Mouse (Mus musculus) embryo, embryonic 11 days (tissue): ENCODE data around the gene Ganab.
"Not testable (repeated sequence)": the region's sequence is repeated elsewhere in the genome, so short reads cannot be mapped to it uniquely, and the experiment has no call there.

Source experiments
- DNase-seq: peaks from one replicate; pipeline ENCODE4 v3.0.0-alpha.2; 2015

Ganab gene

DNA sequence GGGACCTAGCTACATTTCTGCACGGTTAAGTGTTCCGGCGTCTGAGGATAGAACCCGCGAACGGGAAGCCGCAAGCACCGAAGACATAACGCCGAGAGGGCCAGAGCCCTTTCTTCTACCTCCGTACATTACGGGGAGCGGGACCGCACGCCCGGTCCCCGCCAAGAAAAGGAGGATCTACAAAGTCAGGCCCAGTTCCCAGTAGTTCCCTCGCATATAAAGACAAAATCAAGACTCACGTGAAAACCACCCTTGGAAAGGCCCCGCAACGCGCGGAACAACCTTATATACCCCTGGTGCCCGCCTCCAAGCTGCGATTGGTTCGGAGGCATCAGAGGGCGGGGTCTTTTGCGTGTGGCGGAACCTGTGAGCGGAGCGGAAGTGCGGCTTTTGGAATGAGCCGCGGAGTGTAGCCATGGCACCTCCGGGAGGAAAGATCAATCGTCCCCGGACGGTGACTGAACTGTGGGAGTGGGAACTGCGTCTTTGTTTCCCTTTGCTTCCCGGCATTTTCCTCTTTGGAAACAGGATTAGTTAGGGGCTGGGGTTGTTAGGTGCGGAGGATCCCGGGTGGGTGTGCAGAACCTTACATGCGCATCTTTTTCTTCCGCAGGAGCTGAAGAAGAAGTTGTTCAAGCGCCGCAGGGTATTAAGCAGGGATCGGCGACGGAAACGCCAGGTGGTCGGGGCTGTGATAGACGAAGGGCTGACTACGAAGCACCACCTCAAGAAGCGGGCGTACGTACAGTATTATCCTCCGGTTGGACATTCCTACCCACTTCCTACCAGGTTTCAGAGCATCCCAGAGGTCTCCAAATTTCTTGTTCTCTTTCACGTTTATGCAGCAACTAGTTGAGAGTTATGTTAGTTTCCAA is 9.1 kb upstream of the Ganab start, which contains the start of the genes 1810009A15Rik and Gm49416:
Gene 1810009A15Rik (plus strand): TSS at position 343 of the 875 bp plus-strand sequence.
Gene Gm49416 (plus strand): TSS at position 416 of the 875 bp plus-strand sequence.
- peak; percentile 99 for DNase-seq

DNA sequence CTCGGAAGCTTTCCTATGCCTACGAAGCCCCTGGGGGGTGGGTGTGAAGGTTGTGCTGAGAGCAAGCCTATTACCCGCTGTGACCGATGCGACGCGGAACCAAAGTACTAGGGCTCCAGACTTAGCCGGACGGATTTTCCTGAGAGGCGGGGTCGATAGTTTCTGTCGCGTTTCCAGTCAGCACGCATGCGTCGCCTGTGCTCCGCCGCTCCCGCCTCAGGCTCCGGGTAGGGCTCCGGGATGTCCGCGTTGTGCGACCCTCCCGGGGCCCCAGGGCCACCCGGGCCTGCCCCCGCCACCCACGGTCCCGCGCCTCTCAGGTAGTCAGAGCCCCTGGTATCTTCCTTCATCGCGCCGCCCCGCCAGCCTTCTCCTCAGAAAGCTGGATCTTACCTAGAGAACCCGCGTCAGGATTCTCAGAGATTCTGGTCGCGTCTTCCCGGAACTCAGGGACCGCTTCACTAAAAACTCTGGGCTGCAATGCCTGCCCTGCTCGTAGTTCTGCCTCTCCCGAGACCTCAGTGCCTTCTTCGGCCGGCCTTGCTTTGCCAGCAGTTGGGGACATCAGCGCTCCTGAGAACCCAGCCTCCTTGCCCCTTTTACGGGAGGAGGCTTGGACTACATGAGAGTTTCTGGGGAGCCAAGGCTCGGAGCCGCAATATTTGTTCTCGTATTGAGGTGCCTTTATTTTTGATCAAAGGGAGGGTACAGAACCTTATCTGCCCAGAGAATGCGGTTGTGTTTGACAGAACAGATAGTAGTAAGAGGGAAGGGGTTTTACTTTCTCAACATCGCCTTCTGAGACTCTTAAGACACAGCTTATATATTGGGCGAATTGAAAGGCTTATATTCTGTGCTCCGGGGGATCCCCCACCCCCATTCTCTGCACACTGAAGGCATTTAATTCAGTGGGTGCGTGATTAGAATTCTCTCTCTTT is 4.8 kb upstream of the Ganab start, which contains the start of gene Ints5:
Gene Ints5 (plus strand): TSS at position 177 of the 938 bp plus-strand sequence.
- DNase-seq, result peak; percentile 93

DNA sequence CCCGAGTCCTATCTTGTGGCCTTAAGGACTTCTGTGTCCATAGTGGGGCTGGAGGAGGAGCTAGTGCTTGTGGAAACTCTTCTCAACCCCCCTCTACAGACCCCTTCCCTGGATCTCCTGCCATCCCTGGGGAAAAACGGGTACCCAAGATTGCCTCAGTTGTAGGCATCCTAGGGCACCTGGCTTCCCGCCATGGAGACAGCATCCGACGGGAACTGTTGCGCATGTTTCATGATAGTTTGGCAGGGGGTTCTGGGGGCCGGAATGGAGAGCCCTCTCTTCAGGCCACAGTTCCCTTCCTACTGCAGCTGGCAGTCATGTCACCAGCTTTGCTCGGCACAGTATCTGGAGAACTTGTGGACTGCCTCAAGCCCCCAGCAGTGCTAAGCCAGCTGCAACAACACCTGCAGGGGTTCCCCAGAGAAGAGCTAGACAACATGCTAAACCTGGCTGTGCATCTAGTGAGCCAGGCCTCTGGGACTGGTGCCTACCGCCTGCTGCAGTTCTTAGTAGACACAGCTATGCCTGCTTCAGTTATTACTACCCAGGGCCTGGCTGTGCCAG is 2.4 kb upstream of the Ganab start:
- no peak for DNase-seq

DNA sequence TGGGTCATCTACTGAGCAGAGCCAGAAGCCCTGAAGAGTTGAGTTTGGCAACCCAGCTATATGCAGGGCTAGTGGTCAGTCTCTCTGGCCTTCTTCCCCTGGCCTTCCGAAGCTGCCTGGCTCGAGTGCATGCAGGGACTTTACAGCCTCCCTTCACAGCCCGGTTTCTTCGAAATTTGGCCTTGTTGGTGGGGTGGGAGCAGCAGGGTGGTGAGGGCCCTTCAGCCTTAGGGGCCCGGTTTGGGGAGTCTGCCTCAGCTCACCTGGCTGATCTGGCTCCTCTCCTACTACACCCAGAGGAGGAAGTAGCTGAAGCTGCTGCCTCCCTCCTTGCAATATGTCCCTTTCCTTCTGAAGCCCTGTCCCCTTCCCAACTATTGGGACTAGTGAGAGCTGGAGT is 1.6 kb upstream of the Ganab start:
- not testable (repeated sequence) for DNase-seq

DNA sequence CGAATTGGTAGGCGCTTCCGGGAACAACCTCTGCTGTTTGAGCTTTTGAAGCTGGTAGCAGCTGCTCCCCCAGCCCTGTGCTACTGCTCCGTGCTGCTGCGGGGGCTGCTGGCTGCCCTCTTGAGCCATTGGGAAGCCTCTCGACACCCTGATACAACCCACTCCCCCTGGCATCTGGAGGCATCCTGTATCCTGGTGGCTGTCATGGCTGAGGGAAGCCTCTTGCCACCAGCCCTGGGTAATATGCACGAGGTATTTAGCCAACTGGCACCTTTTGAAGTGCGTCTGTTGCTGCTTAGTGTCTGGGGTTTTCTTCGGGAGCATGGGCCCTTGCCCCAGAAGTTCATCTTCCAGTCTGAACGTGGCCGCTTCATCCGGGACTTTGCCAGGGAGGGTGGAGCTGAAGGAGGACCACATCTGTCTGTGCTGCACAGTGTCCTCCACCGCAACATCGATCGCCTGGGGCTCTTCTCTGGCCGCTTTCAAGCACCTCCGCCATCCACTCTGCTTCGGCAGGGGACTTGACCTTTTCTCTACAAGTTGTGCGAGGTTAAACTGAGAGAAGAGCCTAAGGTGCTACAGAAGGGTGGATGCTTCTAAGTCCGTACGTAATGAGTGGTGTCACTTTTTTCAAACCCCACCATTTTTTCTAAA is 533 bp upstream of the Ganab start:
- DNase-seq, result peak; percentile 44

DNA sequence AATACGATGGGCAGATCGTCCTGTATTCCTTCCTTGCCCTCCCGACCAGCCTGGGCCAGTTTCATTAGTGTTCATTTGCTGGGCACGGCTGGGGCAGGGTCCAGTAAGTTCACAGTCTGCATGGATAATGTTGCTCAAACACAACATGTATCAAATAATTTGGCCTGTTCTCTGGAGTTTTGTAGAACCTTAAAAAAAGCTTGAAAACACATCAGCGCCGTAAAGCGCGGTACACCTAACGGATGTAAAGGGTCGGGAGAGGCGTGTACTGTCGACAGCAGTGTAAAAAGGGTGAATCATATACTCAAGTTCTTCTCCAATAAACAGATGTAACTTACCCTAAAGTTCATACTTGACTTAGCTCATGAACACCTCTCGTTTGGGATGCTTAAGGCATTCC is 705 bp downstream of the Ganab start:
- no peak for DNase-seq

DNA sequence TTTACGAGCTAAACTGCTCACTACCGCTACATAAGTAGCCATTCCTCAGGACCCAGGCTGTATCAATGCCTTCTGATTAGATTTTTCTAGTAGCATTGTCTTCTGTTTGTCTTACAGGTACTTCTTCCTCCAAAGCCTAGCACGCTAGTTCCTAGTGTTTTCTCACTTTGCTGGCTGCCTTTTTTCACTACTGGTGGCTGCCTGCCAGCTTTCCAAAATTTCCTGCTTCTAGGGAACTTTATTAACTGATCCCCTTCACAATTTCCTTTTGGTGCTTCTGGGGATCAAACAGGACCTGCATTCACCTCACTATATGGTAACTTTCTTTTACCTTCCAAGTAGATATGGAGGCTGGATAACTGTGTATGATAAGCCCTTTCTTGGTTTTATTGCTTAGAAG is 1.2 kb downstream of the Ganab start:
- DNase-seq, result no peak

DNA sequence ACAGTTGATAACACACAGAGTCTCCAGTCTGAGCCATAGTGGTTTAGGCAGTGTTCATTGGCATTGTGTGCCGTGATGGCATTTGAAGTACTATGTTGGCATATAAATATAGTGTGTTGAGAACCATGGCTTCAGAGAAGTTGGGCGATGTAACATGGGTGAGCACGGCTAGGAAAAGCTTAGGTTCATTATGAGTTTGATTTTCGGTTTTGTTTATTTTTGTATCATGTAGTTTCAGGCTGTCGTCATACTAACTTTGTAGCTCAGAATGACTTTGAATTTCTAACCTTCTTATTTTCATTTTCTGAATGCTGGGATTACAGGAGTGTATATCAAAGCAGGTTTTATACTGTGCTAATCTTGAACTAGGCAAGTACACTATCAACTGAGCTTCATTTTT is 5.5 kb downstream of the Ganab start:
- DNase-seq, result no peak

DNA sequence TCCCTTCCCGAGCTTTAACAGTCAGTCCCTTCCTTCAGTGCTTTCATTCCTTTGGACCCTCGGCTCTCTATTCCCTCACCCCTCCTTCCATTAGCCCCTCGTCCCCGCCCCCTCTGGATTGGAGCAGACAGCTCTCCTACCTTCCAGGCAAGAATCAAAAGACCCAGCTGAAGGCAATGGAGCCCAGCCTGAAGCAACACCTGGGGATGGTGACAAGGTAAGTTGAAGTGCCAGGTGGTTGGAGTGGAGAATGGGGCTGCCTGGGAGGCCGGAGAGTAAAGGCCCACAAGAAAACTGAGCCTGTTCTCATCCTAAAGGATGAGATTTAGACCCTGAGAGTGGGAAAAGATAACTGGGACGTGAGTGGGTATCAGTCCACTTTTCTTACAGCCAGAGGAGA is 10.7 kb downstream of the Ganab start:
- DNase-seq, result no peak

DNA sequence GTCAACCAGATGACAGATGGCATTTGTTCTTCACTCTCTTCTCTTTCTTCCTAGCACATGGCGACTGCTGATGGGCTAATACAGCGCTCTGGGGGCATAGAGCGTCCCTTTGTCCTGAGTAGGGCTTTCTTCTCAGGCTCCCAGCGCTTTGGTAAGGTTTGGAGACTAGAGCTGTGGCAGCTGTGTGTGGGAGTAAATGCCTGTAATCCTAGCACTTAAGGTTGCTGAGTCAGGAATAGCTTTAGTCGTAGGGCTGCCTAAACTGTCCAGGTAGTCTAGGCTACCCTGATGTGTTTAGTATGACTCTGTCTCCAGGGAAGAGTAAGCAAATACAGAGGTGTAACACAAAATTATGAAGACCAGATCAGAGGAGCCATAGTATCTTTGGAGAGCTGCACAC is 13.9 kb downstream of the Ganab start:
- DNase-seq, result no peak

DNA sequence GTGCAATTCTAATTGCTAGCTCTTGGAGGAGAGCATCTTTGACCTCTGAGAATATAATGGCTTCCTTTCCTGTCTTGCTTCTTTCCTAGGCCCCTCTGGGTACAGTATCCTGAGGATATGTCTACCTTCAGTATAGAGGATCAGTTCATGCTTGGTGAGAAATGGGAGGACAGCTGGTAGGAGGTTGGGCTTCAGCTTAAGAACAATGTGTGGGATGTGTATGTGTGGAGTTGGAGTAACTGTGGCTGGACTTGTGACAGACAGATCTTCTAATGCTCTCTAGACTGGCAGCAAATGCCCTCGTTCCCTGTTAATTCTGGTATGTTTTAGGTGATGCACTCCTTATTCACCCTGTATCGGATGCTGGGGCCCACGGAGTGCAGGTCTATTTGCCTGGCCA is 16.3 kb downstream of the Ganab start:
- no peak for DNase-seq

DNA sequence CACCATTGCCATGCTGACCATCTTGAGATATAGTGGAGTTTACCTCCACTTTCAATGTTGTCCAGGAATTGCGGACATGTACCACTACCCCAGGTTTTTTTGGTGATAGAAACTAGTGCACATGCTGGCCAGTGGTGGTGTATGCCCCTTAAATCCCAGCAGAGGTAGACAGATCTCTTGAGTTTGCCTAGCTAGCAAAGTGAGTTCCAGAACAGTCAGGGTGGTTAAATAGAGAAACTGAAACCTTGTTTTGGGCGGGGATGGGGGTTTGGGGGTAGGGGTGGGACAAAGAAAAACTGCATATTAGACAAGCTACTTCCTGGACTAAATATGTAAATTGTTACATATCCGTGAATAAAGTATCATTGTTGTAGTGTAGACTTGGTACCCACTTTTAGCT is 21.1 kb downstream of the Ganab start:
- no peak for DNase-seq

DNA sequence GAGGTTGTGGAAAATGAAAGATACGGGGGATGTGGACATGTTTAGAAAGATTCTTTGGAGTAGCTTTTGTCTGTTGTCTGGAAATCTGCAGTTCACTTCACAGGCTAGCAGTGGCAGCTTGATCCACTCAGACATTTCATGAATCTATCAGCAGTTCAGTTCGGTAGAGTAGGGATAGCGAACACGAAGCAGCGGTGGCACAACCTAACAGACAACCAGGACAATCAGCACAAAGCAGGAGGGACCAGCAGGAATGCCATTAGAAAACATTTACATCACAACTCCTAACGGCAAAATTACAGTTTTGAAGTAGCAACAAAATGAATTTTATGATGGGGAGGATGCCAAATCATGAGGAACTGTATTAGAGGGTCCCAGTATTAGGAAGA is 21.8 kb downstream of the Ganab start:
- no peak for DNase-seq

DNA sequence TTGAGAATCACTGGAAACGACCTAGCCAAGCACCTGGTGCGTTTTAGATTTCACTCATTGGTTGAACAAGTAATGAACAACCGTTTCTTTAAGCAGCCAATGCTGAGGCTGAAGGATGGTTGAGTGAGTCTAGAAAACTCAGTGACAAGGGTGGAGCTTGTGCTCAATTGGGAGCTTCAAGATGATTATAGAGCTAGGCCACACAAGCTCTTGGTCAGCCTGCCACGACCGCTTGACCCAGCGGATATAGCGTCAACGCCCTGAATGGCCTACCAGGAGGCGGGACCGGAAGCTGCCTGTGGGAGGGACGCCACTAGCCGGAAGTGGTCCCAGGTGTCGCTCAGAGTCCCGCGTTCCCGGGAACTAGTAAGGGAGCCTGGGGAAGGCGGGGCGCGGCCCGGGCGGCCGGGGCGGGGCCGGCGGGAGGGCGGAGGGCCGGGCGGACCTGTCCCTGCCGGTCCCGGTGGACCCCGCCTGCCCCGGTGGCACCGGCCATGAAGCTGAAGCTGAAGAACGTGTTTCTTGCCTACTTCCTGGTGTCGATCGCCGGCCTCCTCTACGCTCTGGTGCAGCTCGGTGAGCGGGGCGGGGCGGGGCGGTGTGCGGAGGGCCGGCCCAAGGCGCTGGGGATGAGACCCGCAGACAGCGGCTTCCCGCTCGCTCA is 22.3 kb downstream of the Ganab start, which contains the start of gene B3gat3:
Gene B3gat3 (plus strand): TSS at position 302 of the 664 bp plus-strand sequence.
- DNase-seq, result peak; percentile 97

DNA sequence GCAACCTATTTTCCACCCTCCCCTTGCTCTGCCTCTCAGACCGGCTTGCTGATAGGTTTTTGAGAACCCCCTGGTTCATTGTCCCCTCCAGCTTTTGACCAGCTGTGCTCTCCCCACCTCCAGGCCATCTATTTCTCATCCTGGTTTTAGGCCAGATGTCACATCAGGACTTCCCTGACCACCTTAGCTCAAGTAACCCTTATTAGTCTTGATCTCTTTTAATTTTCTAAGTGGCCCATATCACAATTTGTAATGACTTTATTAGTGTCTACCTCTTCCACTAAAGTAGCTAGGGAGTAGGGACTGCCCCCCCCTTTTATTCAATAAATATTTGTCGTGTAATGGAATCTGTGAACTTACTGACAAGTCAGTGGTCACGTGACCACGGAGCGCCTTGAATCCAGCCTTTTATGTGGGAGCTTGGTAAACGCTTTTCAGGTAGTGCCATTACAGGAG is 23.0 kb downstream of the Ganab start:
- peak; percentile 81 for DNase-seq

DNA sequence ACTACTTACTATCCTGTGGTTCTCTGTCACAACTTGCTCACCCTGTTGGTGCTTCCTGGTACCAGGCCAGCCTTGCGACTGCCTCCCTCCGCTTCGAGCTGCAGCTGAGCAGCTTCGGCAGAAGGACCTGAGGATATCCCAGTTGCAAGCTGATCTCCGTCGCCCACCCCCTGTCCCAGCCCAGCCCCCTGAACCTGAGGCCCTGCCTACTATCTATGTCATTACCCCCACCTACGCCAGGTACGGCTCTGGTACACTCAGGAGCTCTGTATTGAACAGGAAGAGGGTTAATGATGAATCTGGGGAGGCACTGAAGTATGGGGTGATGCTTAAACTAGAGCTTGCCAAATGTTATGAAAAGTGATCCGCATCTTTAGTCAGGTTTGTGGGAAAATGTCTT is 23.9 kb downstream of the Ganab start:
- no peak for DNase-seq

DNA sequence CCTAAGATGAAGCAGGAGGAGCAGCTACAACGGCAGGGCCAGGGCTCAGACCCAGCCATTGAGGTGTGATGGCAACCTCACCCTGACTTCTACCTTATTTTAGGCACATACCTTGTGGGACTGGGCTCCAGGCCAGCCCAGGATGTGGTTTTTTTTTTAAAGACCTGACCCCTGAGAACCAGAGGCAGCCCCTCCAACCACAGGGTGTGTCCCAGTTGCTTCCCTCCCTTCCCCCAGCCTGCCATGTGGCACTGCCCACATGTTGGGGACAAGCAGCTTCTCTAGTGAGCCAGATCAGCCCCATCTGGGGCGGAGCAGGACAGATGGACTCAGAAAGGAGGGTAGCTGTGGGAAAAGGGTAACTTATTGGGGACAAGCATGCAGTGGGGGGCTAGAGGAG is 28.9 kb downstream of the Ganab start:
- DNase-seq, result no peak

DNA sequence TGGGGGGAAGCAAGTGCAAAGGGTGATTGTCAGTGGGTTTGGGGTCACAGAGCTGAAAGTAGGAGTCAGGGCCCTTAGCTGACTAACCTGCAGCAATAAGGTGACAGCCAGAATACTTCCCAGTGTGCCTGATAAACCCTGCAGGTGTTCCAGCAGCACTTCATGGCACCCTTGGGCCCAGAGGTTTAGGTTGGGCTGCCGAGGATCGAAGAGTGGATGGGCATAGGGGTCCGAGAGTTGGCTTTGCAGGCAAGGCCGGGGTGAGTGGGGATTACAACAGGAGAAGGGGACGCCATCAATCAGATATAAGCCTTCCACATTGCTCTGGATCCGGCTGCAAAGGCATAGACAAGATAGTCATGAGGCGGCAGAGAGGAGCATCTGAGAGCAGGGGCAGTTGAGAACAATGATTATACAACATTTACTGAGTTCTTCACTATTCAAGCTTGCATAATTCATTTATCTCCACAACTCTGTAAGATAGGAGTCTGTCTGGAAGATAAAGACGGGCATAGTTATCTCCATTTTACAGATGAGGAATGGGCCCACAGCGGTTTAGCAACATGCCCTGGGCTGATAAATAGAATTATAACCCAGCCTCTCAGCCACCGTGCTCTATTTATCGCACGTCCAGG is 30.1 kb downstream of the Ganab start:
- DNase-seq, result no peak

DNA sequence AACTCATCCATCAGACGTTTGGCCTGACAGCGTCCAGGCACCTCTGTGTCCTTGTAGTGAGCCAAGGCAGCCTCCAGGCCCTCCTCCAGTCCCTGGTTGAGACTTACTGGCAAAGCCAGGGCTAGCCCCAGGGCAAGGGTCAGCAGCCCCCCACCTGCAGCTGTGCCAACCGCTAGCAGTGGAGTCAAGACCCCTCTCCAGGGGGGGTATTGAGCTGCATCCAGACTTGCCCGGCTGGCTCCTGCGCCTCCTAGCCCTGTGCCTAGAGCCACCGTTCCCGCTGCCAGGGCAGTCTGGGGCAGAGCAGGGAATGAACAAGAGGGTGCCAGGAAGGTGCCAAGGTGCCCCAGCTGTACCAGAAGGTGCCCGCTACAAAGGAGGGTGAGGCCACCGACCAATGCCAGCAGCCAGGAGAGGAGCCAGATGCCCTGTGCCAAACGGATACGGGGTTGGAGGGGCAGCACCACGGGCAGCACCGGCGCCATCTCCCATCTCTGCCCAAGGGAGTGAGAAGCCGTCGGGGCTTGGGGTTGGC is 30.9 kb downstream of the Ganab start:
- DNase-seq, result no peak

DNA sequence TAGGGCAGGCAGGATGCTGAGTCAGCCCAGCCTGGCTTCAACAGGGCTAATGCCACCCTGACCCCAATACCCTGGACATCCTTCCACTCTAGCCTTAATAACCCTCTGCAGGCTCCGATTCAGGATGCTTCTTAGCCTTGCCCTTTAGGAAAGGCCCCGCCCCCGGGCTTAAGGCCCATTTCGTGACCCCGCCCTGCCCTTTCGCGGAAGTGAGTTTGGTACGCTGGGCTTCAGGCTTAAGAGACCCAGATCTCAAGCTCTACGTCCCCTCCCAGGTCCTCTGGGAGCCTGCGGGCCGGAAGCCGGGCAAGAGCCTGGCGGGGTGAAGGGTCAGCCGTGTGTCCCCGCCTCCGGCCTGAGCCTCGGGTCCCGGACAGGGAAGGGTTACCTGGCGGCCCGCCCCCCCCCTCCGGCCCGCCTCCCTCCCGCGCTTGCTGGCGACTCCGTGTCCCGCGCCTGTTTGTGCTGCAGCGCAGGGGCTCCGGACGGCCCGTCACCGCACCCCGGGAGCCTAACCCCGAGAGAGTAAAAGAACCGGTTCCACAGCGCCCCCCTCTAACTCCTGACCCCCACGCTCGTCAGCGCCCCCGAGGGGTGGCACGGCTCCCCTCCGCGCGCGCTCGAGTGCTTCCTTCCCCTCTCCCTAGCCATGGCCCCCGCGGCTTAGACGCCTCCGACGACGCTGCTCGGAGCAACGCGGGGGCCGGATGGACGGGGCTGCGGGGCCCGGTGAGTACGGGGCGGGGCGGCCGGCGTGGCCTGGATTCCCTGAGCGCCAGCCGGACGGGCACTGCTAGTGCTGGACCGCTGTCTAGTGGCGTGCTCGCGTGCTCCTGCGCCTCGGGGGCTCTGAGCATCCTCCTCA is 31.6 kb downstream of the Ganab start, which contains the start of the genes Rom1 and Eml3:
Gene Rom1 (minus strand): TSS at position 133 of the 865 bp plus-strand sequence.
Gene Eml3 (plus strand): TSS at position 329 of the 865 bp plus-strand sequence.
- DNase-seq, result peak; percentile 91
